Mouse (Mus musculus) kidney, postnatal 36 days (tissue): Measurements from ENCODE around the gene C1qc.

Source experiments
- DNase-seq, 2 experiments: peaks; one replicate each; pipeline ENCODE4 v3.0.0; 2021 to 2022; ENCODE audit warnings: mixed read lengths in 2 of 2

Gene C1qc

DNA sequence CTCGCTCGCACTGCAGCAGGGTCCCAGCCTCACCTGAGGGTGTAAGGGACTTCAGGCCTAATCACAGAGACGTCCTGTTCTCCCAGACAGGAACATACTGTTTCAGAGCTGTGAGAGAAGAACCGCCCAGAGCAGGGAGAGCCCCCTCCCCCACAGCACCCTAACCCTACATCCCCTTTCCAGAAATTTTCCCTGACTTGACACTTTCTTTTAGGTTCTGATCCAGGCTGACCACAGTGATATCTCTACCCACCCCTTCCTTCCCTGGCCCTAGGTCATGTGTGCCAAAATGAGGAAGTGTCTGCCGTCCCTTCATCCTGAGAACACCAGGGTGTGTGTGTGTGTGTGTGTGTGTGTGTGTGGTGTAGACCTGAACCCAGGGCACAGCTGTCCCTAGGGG is at the start of gene C1qc:
TSS of gene C1qc (minus strand) at position 255 of the 400 bp plus-strand sequence.
- DNase-seq, result peak in 1 of 2 experiments; percentile 28

DNA sequence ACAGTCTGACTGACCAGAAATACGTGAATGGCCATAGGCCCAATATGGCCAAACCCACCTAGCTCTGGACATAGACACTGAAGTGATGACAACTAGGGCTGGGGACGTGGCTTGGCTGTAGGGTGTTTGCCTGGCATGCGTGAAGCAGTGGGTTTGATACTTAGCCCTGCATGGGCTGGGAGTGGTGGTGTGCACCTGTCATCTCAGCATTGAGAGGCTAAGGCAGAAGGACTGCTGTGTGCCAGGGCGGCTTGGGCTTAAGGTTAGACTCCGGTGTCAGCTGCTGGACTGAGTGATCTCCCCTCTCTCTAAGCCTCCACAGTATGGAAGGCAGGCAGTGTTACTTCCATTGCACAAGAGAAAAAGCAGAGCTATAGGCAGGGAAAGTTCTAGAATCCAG is 45.1 kb upstream of the C1qc start:
- no peak for DNase-seq

DNA sequence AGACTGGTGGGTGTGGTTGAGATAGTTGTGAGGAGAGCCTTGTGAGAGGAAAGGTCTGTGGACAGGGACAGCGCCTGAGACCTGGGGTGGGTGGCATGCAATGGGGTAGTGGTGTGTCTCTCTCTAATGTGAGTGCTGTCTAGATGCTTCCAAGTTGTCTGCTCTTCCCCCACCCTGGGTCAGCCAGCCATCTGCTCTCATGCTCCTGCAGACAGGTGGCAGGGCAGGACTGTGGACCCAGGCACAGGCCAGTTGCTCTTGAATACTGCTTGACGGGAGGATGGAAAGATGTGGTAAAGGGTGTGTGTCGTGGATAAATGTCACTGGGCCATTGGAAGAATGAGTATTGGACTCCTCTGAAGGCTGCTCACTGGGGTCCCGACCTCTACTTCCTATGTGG is 44.5 kb upstream of the C1qc start:
- no peak for DNase-seq

DNA sequence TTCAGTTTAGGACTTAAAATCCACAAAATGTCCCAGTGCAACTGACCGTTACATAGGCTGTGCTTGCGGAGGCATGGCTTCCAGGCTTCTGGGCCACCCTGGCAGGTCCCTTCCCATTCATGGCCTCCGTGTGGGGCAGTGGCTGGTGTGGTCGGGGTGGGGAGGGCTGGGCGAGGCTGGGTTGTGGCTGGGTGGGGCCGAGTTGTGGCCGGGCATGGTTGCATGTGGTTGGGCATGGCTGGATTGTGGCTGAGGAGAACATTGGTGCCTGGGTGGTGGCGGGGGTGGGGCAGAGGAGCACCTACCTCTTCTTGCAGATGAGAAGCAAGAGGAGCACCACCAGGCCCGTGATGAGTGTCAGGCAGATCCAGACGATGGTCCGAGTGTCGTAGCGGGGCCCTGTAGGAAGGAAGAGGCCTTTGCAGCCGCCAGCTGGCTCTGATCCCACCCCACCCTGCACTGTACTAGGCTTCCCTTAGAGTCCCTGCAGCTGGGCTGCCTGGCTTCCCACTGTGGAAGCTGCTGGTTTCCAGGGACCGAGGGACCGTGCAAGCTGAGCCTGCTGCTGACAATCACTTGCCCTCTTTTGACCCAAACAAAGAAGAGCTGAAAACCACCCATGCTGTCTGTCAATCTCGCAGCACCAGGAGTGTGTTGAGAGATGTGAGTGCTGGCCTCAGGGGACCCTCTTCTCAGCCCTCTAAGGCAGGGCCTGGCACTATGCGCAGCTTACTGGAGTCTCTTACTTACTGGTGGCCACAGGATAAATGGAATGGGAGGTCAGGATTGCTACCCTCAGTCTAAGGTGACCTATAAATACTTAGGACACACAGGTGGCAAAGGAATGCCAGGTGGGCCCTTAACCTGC is 42.1 kb upstream of the C1qc start:
- no peak for DNase-seq

DNA sequence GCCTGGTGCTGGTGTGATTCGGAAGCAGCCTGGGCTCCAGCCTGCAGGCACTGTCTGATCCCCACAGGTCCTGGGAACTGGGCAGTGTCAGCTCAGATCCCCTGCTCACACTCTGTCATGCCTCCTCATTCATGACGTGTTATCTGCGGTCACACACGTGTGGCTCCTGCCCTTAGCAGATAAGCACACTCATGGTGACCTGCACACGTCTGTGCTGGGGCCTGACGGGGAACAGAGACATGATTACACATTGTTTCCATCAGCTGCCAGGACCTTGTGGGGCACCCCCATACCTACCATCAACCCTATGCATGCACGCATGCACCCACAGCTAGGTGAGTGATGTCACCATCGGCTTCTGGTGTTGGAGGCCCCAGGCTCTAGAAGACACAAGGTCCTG is 37.6 kb upstream of the C1qc start:
- no peak for DNase-seq

DNA sequence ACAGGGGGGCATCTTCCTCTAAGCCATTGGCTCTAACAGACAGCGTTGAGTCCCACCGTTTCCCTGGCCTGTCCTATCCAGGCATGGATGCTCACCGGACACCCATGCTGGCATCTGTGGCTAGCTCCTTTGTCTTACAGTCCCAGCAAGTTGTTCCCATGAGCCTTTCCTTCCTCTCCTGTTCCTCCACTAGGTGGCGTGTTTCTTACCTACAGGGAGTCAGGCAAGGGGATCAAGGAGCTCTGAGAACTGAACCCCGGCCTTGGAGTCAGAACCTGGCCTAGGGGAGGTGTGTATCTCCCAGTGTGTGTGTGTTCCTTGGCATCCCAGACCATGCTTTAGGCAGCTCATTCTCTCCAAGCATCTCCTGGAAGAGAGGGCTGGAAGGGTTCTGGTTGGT is 36.1 kb upstream of the C1qc start:
- peak; percentile 37 to 47 for DNase-seq

DNA sequence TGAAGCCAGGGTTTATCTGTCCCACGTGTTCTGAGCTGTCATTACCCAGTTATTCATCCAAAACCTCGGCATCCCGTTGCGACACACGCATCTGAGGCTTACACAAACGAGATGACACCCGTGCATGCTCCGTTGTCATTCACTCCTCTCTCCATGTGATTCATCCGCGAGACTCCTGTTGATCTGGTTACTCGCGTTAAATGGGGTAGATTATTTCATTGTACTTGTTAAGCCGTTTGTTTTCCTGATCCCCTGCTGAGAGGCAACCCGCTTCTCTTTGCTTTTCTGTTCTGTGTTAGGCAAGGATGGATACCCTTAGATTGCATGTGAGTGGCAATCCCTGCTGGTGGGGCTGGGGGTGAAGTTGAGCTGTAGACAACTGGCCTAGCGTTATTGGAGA is 32.9 kb upstream of the C1qc start:
- no peak for DNase-seq

DNA sequence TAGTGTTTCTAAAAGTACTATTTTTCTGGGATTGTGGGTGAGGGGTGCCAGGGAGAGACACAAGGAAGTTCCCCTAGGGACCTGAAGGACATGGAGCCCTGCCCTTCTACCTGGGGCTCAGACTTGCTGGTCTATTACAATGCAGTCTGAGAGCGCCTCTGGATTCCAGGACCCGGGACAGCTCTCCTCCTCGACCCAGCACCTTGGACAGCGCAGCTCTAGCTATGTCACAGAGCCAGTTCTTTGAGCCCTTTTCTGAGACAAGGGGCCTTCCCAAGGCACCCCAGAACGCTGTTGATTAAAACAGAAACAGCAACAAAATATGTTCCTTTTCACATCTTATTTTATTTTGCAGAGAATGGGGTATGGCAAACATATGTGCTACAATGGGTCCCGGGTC is 31.7 kb upstream of the C1qc start:
- DNase-seq, result peak; percentile 58 to 85

DNA sequence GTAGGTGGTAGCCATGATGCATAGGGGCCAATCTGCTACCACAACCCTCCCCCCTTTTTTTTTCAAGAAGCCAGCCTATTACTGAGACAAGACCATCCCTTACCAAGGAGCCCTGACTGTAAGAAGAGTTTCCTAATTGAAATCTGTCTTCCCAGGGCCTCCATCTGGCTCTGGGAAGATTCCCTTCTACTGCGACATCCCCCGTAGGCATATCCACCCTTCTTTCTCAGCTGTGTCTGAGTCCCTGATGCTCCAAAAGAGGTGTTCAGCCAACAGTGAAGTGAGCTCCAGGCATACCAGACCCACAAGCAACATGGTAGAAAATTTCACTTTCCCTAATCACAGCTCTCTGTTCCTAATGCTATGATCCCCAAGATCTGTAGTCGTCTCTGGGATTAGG is 26.7 kb upstream of the C1qc start:
- no peak for DNase-seq

DNA sequence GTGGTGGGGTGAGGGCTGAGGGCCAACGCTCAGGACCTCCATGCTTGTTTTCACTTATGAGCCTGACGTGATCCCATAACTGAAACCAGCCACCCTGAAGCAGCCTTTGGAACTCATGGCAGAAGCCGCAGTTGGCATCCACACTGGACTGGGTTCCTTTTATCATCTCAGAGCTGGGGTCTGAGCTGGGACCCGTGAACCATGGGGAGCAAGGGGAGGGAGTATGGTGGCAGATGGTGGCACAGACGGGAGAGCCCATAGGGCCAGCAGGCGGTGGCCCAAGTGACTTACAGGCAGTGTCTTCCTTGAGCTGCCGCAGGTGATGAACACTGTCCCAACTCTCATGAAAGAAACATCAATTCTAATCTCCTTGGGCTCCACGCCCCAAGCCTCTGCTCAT is 26.0 kb upstream of the C1qc start:
- no peak for DNase-seq

DNA sequence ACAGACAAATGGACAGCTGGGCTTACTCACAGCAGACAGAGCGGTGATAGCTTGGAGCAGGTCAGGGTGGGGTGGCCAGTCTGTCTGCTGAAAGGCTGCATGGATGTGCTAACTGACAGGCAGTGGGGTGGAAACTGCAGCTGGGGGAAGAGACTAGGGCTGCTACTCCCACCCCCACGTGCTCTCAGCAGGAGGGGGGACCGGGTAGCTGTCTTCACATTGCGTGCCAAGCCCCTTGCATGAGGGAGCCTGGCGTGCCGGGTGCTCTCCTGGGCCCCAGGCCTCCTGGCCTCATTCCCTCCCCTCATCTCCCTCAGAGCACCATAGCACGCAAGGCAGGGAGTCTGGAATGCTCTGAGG is 24.3 kb upstream of the C1qc start:
- no peak for DNase-seq

DNA sequence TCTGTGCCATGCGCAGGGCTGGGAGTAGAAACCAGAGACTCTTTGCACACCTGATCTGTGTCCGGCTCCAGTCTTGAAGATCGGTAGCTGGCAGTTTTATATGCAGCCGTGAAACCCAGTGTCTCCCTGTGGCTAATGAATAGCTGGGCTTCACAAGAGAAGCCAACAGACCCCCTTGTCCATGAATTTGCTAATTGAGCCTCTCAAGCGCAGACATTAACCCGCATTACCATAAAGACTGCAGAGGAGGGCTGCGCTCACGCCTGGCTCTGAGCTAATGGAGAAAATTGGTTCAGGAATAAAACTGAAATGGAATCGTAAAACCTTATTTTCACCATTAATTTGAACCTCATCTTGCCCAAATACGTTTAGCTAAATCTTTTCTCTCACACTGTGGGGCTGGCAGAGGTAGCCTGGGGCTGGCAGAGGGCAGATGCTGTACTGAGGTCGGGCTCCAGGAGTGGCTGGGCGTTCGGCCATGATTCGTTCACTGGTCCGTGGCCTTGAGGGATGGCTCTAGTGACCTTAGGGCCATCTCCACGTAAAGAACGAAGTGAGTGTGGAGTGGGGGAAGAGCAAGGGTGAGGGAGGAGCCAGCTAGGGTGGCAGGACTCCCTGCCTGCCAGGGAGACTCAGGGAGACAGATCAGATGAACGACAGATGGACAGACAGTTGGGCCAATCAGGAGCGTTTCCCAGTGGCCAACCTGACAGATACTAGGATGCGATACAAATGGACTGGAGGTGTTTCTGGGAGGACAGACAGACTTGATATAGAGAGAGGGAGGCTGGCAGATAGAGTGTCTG is 23.7 kb upstream of the C1qc start:
- DNase-seq, result no peak

DNA sequence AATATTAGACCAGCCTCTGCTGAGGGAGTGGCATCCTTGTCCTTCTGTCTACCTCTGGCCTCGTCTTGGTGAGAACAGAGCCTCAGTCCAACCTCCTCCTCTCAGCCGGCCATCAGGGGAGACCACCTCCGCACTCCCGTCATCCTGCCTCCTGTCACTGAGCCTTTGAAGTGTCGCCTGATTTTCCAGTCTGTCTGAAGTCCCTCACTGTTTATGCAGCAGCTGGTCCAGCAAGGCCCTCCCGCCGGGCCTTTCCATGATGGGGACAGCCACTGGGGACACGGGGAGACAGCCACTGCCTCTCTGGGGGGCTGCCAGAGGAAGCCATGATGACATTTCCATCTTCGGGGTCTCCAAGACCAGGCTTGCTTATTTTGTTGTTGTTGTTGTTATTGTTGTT is 20.0 kb upstream of the C1qc start:
- no peak for DNase-seq

DNA sequence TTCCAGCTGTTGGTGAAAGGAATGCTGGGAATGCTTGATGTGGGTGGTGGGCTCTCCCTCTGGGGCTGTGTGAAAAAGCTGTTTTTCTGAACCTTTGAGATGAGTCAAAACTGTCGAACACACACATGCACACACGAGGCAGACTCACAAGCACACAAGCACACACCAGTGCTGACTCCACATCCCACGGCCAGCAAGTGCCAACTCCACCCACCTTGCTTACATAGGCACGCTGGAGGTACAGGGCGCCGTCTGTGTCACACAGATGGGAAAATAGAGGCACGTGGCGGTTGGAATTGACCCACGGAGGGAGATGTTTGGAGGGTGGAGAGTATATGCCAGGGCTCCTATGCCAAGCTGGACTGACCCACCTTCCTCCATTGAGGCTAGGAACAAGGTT is 18.9 kb upstream of the C1qc start:
- DNase-seq, result no peak

DNA sequence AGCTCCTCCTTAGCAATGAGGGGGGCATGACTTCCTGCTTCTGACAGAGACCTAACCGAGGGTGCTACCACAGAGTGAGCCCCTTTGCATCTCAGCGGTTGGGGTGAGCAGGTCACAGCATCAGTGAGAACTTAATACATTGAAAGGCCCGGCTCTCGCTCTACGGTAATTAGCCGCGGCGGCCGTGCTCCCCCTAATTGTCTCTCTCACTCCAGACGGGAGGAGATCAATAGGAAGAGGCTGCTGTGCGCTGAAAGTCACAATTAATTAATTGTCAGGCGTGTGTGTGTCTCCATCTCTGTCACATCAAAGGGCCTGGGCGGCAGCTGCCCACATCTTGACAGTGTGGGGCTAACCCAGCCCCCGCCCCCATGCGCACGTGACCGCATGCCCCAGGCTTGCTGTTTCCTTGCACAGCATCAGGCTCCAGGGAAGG is 18.4 kb upstream of the C1qc start:
- no peak for DNase-seq

DNA sequence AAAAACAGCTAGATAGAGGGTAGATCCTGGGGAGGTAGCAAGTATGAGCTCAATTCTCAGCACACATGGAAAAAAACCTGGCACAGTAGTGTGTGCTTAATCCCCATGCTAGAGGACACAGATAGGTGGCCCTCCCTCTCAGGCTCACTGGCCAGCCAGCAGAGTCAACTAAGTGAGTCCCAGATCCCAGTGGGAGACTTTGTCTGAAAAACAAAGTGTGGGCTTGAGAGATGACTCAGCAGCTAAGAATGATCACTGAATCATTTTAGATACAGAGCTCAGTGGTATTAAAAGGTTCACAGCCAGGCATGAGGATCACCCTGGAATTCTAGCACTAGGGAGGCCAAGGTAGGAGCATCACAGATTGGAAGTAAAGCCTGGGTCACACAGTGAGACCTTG is 14.9 kb upstream of the C1qc start:
- no peak for DNase-seq

DNA sequence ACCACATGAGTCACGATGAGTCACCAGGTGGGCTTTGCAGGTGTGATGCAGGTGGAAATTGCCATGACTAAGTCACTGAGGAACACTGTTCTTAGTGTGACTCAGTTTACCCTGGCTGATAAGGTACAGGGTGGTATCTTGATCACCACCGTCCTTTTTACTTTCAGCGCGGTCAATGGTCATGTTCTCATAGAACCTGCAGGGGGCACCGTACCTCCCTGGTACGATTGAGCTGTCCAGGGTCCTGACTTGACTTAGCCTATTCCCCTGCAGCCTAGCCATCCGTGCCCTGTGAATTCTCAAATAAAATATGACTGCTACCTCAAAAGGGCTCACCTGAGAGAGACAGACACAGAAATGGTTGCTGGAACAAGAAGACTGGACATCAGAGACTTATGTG is 14.2 kb upstream of the C1qc start:
- DNase-seq, result peak; percentile 51 to 78

DNA sequence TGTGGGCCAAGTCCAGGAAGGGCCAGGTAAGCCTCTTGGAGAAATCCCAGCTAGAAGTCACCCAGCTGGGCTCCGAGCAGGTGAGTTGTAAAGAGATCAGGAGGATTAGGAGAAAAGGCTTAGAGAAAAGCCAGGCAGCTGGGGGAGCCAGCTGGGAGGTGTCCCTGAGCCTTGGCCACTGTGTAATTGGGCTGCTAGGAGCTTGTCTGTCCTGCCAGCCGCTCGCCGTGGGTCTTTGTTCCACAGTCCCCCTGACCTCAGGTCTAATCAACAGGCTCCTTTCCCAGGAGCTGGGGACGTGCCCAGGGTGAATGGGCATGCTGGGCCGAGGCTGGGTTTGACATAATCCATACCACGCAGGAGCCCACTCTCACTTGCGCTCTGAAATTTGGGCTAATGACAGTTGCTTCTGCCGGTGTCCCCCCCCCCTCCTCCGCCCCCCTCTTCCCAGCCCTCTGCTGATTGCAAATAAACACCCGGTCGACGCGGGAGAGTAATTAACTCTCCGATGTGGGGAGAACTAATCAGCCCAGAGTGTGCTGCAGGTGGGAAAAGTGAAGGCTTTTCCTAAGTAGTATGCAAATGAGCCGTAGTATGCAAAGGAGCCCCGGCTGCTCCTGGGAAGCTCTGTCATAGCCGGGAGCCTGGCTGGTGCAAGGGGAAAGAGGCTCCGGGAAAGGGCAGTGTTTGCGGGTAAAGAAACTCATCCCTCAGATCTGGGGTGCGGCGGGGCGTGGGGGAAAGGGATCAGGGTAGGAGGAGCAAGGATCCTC is 12.1 kb upstream of the C1qc start:
- no peak for DNase-seq

DNA sequence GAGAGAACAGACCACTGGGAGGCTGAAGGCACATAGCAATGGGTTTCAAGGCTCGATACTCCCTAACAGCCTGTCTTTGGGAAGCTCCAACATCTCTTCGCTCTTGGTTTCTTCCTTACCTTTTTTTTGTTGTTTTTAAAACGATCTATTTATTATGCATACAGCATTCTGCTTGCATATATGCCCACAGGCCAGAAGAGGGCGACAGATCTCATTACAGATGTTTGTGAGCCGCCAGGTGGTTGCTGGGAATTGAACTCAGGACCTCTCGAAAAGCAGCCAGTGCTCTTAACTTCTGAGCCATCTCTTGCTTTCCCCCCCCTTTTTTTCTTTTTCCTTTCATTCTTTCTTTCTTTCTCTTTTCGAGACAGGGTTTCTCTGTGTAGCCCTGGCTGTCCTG is 6.3 kb upstream of the C1qc start:
- DNase-seq, result no peak

DNA sequence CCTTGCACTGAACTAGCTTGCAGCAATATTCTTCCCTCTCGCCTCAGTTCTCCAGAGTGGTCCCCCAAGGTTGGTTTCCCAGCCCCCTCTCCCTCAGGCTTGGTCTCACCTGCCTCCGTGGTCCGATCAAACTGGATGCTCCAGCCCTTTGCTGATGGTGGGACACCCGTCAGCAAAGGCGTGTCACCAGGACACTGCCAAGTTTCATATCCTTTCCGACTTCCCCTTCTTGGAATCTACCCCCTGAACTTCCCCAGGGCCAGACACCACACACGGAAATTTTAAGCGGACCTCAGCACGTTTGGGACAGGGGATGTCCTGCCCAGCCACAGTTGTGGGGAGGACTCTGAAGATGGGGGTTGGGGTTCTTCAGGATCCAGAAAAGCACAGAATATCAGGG is 5.8 kb upstream of the C1qc start, which contains the start of gene C1qa:
TSS of gene C1qa (minus strand) at position 167 of the 400 bp plus-strand sequence.
- no peak for DNase-seq

DNA sequence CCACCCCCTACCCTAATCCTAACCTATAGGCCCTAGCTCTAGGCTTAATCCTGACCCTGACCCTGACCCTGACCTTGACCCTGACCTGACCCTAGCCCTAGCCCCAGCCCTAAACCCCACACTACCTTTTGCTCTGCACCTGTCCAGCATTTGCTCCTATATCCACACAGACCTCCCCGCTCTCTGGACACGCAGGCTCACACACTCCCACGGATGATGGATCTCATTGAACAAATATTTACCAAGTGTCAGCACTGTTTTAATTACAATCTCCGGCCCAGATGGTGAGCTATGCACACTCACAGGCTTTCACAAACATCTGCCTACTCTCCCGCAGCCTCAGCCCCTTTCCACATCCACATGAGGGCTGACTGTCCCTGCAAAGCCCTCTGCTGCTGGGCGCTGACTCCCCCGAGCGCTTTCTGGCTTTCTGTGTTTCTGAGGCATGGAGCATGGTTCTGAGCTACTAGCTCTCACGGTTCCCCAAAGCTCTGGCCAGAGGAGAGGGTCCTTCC is 5.3 kb upstream of the C1qc start:
- no peak for DNase-seq

DNA sequence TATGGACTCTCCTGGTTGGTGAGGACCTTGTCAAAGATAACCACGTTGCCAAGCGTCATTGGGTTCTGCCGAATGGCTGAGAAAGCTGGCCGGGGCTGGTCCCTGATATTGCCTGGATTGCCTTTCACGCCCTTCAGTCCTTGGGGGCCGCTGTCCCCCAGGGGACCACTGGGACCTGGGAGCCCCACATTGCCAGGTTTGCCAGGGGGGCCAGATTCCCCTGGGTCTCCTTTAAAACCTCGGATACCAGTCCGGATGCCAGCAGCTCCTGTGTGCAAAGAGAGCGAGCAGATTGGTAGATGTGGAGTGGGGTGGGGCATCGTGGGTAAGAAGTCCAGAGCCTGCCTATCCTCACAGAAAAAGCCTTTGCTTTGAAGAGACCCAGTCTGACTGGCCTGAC is 3.6 kb upstream of the C1qc start:
- no peak for DNase-seq

DNA sequence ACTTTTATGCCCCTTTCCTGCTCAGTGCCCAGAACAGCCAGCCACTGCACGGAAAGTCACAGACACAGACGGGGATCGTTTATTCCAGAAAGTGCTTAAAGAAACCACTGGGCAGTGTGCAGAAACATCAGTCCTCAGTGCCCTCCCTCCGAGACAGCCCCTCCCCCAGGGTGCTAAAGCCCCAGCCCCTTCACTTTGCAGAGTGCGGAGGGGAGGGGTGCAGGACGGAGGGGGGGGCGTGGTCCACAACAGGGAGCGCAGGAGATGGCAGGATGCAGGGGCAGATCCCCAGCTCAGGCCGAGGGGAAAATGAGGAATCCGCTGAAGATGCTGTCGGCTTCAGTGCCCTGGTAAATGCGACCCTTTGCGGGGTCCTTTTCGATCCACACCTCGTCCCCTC is 3.0 kb upstream of the C1qc start:
- DNase-seq, result no peak
